Mouse (Mus musculus) forebrain, embryonic 16.5 days (tissue): ENCODE results near the gene Tmem131. TPM values are rescaled to one million over a fixed set of nuclear protein-coding genes. Genes with fewer than 3 reads are reported as not detected.

ENCODE experiments used
- ATAC-seq: fragments of 200-750 bp; cut with Nextera tagmentation; 2 replicates; pipeline ENCODE4 v1.8.0; 2017; ENCODE audit warnings: mild to moderate bottlenecking, moderate library complexity
- H3K27ac ChIP-seq: fragments of 300-500 bp; sonication (generic); 2 replicates; pipeline ENCODE4 v1.5.1; 2014; ENCODE audit warnings: low read length, control low read depth
- H3K27me3 ChIP-seq: fragments of 300-500 bp; sonication (generic); replicated peaks from 2 replicates; pipeline ENCODE4 v1.6.1; 2014; ENCODE audit warnings: low read length; ENCODE audit not compliant: control insufficient read depth, insufficient read depth
- H3K36me3 ChIP-seq: fragments of 300-500 bp; sonication (generic); 2 replicates; pipeline ENCODE4 v1.6.1; 2014; ENCODE audit not compliant: control insufficient read depth, insufficient read depth
- H3K4me1 ChIP-seq: fragments of 300-500 bp; sonication (generic); replicated peaks from 2 replicates; pipeline ENCODE4 v1.6.1; 2014; ENCODE audit warnings: low read length; ENCODE audit not compliant: control insufficient read depth, insufficient read depth
- H3K4me2 ChIP-seq: fragments of 300-500 bp; sonication (generic); 2 replicates; pipeline ENCODE4 v1.6.1; 2014; ENCODE audit warnings: mild to moderate bottlenecking, low read length, control low read depth
- H3K4me3 ChIP-seq: fragments of 300-500 bp; sonication (generic); replicated peaks from 2 replicates; pipeline ENCODE4 v1.5.1; 2014; ENCODE audit warnings: mild to moderate bottlenecking, low read length, control low read depth
- H3K9ac ChIP-seq: fragments of 300-500 bp; sonication (generic); replicated peaks from 2 replicates; pipeline ENCODE4 v1.6.1; 2014; ENCODE audit warnings: low read depth, low read length, control low read depth
- H3K9me3 ChIP-seq: fragments of 300-500 bp; sonication (generic); 2 replicates; pipeline ENCODE4 v1.6.1; 2016; ENCODE audit warnings: low read length; ENCODE audit not compliant: control insufficient read depth
- WGBS: fragments of 180-500 bp; shearing (Covaris S2); extraction: QIAGEN DNeasy Blood & Tissue Kit; methylation state at CpG from one replicate; pipeline ENCODE4 v1.1.7; 2014; 5-methylcytosine and 5-hydroxymethylcytosine counted together
- polyA plus RNA-seq: library from polyadenylated mRNA; unstranded; fragments of >200 nt; fragmentation: Nextera tagmentation; extraction: Ambion mirVana; gene quantifications from 2 replicates; pipeline ENCODE4 v1.2.1, GENCODE M21; 2015

The Tmem131 gene
- polyA plus RNA-seq, 1 experiment from 2014 or later: 14.4 TPM

- H3K4me3 ChIP-seq: no peak overlapping the region
- no peak overlapping the region for H3K27ac ChIP-seq
- no peak overlapping the region for H3K9ac ChIP-seq
- H3K4me2 ChIP-seq: no peak overlapping the region
- 86% methylated on average over 18 of the region's 18 CpGs for WGBS
- no peaks in the 10 kb centered on the region for H3K4me1 ChIP-seq
- H3K36me3 ChIP-seq: no peaks in the 10 kb centered on the region
- ATAC-seq: no peak
- H3K9me3 ChIP-seq: no peaks in the 10 kb centered on the region
- H3K27me3 ChIP-seq: no peaks in the 10 kb centered on the region
Observed at GRCm38 (mm10) chr1:36759076-36759475, 184.4 kb downstream of the Tmem131 start.

- H3K27ac ChIP-seq: no peak overlapping the region
- no peak overlapping the region for H3K9ac ChIP-seq
- ATAC-seq: no peak
- no peaks in the 10 kb centered on the region for H3K36me3 ChIP-seq
- no peak overlapping the region for H3K4me3 ChIP-seq
- 81% methylated on average over 9 of the region's 9 CpGs for WGBS
- no peaks in the 10 kb centered on the region for H3K4me1 ChIP-seq
- H3K4me2 ChIP-seq: no peak overlapping the region
- no peaks in the 10 kb centered on the region for H3K9me3 ChIP-seq
- no peaks in the 10 kb centered on the region for H3K27me3 ChIP-seq
Observed at GRCm38 (mm10) chr1:36758553-36758952, 184.9 kb downstream of the Tmem131 start.

- Histone ChIP-seq H3K27ac (no peak overlapping the region), H3K4me1 (no peaks in the 10 kb centered on the region), H3K4me2 (no peak overlapping the region), H3K9me3 (no peaks in the 10 kb centered on the region), H3K36me3 (no peaks in the 10 kb centered on the region), H3K9ac (no peak overlapping the region), H3K4me3 (no peak overlapping the region), H3K27me3 (no peaks in the 10 kb centered on the region)
- no peak for ATAC-seq
- 77% methylated on average over 6 of the region's 6 CpGs for WGBS
Observed at GRCm38 (mm10) chr1:36753932-36754675, 189.4 kb downstream of the Tmem131 start.

- 41% methylated on average over 15 of the region's 15 CpGs for WGBS
- H3K4me3 ChIP-seq: no peak overlapping the region
- no peak overlapping the region for H3K9ac ChIP-seq
- H3K27me3 ChIP-seq: no peaks in the 10 kb centered on the region
- H3K27ac ChIP-seq: no peak overlapping the region
- no peak overlapping the region for H3K4me2 ChIP-seq
- no peaks in the 10 kb centered on the region for H3K36me3 ChIP-seq
- no peak for ATAC-seq
- H3K9me3 ChIP-seq: no peaks in the 10 kb centered on the region
- peaks cover 6% of the 10 kb centered on the region for H3K4me1 ChIP-seq
Observed at GRCm38 (mm10) chr1:36746452-36746851, 197.0 kb downstream of the Tmem131 start.

GRCm38 (mm10) chr1:36745661-36746060 lies 197.8 kb downstream of the Tmem131 start:
- Histone ChIP-seq H3K4me1 (peaks cover 6% of the 10 kb centered on the region), H3K27me3 (no peaks in the 10 kb centered on the region), H3K4me2 (no peak overlapping the region), H3K36me3 (no peaks in the 10 kb centered on the region), H3K4me3 (no peak overlapping the region), H3K27ac (no peak overlapping the region), H3K9me3 (no peaks in the 10 kb centered on the region), H3K9ac (no peak overlapping the region)
- ATAC-seq: no peak
- WGBS: 47% methylated on average over 4 of the region's 4 CpGs

- H3K36me3 ChIP-seq: no peaks in the 10 kb centered on the region
- peak overlapping the region; percentile 37 for H3K4me3 ChIP-seq
- ATAC-seq: peak; percentile 89
- peak overlapping the region; percentile 1; the same call in 1 of the 2 replicates for H3K27ac ChIP-seq
- H3K4me2 ChIP-seq: peak overlapping the region; percentile 50
- 21% methylated on average over 17 of the region's 17 CpGs for WGBS
- no peaks in the 10 kb centered on the region for H3K27me3 ChIP-seq
- H3K9ac ChIP-seq: no peak overlapping the region
- no peaks in the 10 kb centered on the region for H3K9me3 ChIP-seq
- H3K4me1 ChIP-seq: peaks cover 6% of the 10 kb centered on the region
Observed at GRCm38 (mm10) chr1:36744268-36744944, 199.1 kb downstream of the Tmem131 start.

GRCm38 (mm10) chr1:36743046-36743445 lies 200.4 kb downstream of the Tmem131 start:
- Histone ChIP-seq H3K9ac (no peak overlapping the region), H3K27me3 (no peaks in the 10 kb centered on the region), H3K4me3 (no peak overlapping the region), H3K27ac (no peak overlapping the region), H3K4me2 (no peak overlapping the region), H3K9me3 (no peaks in the 10 kb centered on the region), H3K36me3 (no peaks in the 10 kb centered on the region), H3K4me1 (peaks cover 6% of the 10 kb centered on the region)
- ATAC-seq: no peak
- 83% methylated on average over 9 of the region's 9 CpGs for WGBS

Other genes with a start within 250 kb of the Tmem131 start
- 0.77 TPM in 1 of 2 replicates, not detected in the other for gene 4933424G06Rik, start 233.5 kb downstream of the Tmem131 start, polyA plus RNA-seq
- gene Actr1b, start 229.2 kb downstream of the Tmem131 start, polyA plus RNA-seq: 101 and 109 TPM in 2 replicates
- 1.2 and 1.4 TPM in 2 replicates for gene Zap70, start 181.9 kb downstream of the Tmem131 start, polyA plus RNA-seq
- gene Vwa3b, start 82.9 kb upstream of the Tmem131 start, polyA plus RNA-seq: 0.89 and 1.9 TPM in 2 replicates